Mouse (Mus musculus): ENCODE measurements around the gene Uhrf1.

Gene Uhrf1

GRCm38 (mm10) chr17:56294241-56294640 lies 8.9 kb upstream of the Uhrf1 start:
- CTCF ChIA-PET = no interaction called here

GRCm38 (mm10) chr17:56296201-56296600 lies 6.9 kb upstream of the Uhrf1 start:
- CTCF ChIA-PET = no interaction called here

GRCm38 (mm10) chr17:56298238-56298637 lies 4.9 kb upstream of the Uhrf1 start:
- CTCF ChIA-PET = no interaction called here

- CTCF ChIA-PET = no interaction called here
Observed at GRCm38 (mm10) chr17:56300186-56300585, 2.9 kb upstream of the Uhrf1 start, which contains the start of gene Arrdc5. Gene Arrdc5 (minus strand): TSS chr17:56300286.

GRCm38 (mm10) chr17:56302363-56302996 lies 641 bp upstream of the Uhrf1 start:
- CTCF ChIA-PET = interaction anchor here (0.5 kb wide), 1 partner anchor 171 kb away, joined by 7 read pairs; no protein-coding TSS in a partner anchor

GRCm38 (mm10) chr17:56303847-56304586 lies 896 bp downstream of the Uhrf1 start:
- CTCF ChIA-PET = interaction anchor here (0.7 to 0.9 kb wide), 3 partner anchors 11 to 121 kb away, joined by 3 to 4 read pairs (median 4); no protein-coding TSS in a partner anchor

GRCm38 (mm10) chr17:56304718-56305117 lies 1.6 kb downstream of the Uhrf1 start:
- CTCF ChIA-PET = interaction anchor here (0.7 kb wide), 1 partner anchor 38 kb away, joined by 4 read pairs; no protein-coding TSS in a partner anchor

GRCm38 (mm10) chr17:56305156-56305555 lies 2.0 kb downstream of the Uhrf1 start:
- CTCF ChIA-PET = interaction anchor here (0.6 to 0.7 kb wide), 2 partner anchors 39 to 48 kb away, joined by 4 read pairs; no protein-coding TSS in a partner anchor

- CTCF ChIA-PET = interaction anchor here (0.6 kb wide), 1 partner anchor 48 kb away, joined by 4 read pairs; no protein-coding TSS in a partner anchor
Observed at GRCm38 (mm10) chr17:56305826-56306225, 2.7 kb downstream of the Uhrf1 start.

- CTCF ChIA-PET = interaction anchor here (1.3 kb wide), 1 partner anchor 17 kb away, joined by 3 read pairs; no protein-coding TSS in a partner anchor
Observed at GRCm38 (mm10) chr17:56308088-56308487, 5.0 kb downstream of the Uhrf1 start.

- CTCF ChIA-PET = no interaction called here
Observed at GRCm38 (mm10) chr17:56309191-56309945, 6.2 kb downstream of the Uhrf1 start.

- CTCF ChIA-PET = no interaction called here
Observed at GRCm38 (mm10) chr17:56324419-56324818, 21.3 kb downstream of the Uhrf1 start.

- CTCF ChIA-PET = interaction anchor here (0.8 to 0.9 kb wide), 2 partner anchors 18 to 34 kb away, joined by 3 read pairs; no protein-coding TSS in a partner anchor
Observed at GRCm38 (mm10) chr17:56325450-56326152, 22.5 kb downstream of the Uhrf1 start, which contains the start of gene Kdm4b. Gene Kdm4b (plus strand): TSS chr17:56326062.

- CTCF ChIA-PET = interaction anchor here (0.5 to 0.9 kb wide), 4 partner anchors 11 to 270 kb away, joined by 3 to 11 read pairs (median 4); no protein-coding TSS in a partner anchor
Observed at GRCm38 (mm10) chr17:56326153-56327147, 23.3 kb downstream of the Uhrf1 start.

GRCm38 (mm10) chr17:56329267-56329666 lies 26.1 kb downstream of the Uhrf1 start:
- CTCF ChIA-PET = interaction anchor here (0.9 kb wide), 1 partner anchor 10 kb away, joined by 4 read pairs; no protein-coding TSS in a partner anchor

- CTCF ChIA-PET = interaction anchor here (0.9 kb wide), 1 partner anchor 9 kb away, joined by 4 read pairs; no protein-coding TSS in a partner anchor
Observed at GRCm38 (mm10) chr17:56330345-56330744, 27.2 kb downstream of the Uhrf1 start.

GRCm38 (mm10) chr17:56331256-56331655 lies 28.1 kb downstream of the Uhrf1 start:
- CTCF ChIA-PET = no interaction called here

GRCm38 (mm10) chr17:56332987-56333386 lies 29.9 kb downstream of the Uhrf1 start:
- CTCF ChIA-PET = no interaction called here

GRCm38 (mm10) chr17:56337190-56337589 lies 34.1 kb downstream of the Uhrf1 start:
- CTCF ChIA-PET = interaction anchor here (0.6 kb wide), 1 partner anchor 218 kb away, joined by 6 read pairs; no protein-coding TSS in a partner anchor
